Mouse (Mus musculus): ENCODE results near the gene Pam.

Gene Pam

DNA sequence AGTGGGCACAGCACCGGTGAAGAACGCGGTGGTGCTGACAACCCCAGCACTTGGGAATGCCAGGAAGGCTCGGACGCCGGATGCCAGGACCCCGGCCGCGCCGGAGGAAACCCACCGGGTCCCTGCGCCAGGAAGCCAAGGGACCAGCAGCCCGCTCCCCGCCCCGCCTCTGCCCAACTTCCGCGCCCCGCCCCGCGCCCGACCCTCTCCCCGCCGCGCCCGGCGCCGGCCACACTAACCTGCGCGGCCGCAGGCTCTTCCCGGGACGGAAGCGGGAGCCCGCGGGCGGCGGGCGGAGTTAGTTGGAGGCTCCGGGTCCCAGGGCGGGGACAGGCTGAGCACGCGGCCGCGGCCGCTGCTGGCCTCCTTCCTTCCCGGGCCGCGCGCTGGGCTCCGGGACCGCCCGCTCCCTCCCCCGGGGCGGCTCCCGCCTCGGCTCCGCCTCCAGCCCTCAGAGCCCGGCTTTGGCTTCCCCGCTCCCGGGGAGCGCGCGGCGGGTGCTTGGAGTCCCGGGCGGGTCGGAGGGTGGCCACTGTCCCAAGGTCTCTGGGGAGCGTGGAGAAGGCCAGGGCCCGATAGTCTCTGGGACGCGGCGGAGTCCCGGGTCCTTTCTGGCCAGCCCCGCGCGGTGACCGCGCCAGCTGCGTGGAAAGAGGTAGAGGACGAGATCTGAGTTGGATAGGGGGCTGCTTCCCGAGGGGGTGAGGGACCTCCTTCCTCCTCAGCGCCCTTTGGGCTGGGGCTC is at the start of gene Pam:
Pam (minus strand) TSS at position 401 of the 745 bp plus-strand sequence.
- peak; percentile 53 for DNase-seq (ENCODE audit: low spot score)

DNA sequence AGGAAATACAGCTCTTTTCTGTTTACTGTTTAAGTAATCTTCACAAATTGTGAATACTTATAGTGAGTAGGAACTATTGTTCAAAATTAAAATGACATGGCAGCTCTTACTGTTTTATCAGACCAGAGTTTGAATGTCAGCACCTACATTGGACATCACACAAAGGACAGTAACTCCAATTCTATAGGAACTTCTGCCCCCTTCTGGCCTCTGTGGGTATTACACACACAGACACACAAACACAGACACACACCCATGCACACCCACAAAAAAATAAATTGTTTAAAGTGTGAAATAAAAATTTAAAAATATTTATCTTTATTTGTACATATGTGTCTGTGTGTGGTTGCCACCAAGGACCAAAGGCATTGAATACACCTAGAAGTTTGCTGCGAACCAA is 49.4 kb upstream of the Pam start:
- peak; percentile 3 for DNase-seq (ENCODE audit: low spot score)

DNA sequence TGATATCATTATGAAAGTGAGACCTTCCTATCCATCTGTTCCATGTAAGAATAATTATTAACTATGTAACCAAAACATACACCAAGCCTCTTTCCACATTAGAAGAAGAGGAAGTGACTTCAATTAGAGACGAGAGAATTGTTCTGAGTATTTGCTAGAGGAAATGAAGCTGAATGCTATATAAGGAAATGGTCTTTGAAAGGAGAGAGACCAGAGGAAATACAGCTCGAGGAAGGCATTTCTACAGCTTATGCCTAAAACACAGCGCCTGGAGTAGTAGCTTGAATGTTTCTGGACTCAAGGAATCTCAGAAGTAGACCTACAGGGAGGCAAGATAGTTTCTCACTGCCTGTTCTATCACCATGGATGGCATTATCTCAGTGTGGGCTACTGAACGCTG is 35.8 kb upstream of the Pam start:
- DNase-seq (ENCODE audit: low spot score), result no peak

GRCm38 (mm10) chr1:98129561-98130347 is 34.3 kb upstream of the Pam start:
- no peak for DNase-seq (ENCODE audit: low spot score)

DNA sequence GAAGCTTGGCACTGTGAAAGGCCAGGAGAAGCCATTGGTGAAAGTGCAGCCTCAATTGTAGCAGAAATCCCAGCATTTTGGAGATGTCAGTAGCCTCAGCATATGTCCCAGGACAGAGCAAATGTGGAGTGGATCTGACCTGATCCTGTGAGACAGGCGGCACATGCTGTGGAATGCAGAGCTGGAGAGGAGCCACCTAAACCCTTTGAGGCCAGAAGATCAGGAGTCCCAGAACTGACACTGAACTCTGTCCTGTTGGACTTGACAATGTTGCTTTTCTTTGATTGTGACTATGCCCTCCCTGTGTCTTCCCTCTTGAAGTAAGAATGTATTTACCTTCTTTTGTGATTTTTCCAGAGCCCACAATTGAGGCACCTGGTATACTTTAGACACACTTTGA is 33.7 kb upstream of the Pam start:
- DNase-seq (ENCODE audit: low spot score), result no peak

- DNase-seq (ENCODE audit: low spot score), result no peak
Measured at GRCm38 (mm10) chr1:98128338-98129096, 33.1 kb upstream of the Pam start.

DNA sequence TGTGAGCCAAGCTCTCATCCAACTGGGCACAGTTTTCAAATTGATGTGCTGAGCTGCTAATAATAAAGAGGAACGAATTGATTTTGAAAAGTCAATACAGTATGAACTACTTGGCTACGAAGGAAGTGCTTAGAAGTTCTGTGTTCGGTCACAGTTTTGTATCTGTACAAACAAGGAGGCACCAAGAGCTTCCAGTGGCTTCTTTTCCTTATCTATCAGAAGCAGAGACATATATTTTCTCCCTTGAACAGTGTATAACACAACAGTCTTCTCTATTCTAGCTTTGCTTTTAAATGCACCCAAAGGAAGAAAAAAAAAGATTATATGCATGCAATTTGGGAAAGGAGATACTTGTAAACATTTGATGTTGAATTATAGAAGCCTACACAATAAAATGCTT is 30.8 kb upstream of the Pam start:
- DNase-seq (ENCODE audit: low spot score), result peak; percentile 7

DNA sequence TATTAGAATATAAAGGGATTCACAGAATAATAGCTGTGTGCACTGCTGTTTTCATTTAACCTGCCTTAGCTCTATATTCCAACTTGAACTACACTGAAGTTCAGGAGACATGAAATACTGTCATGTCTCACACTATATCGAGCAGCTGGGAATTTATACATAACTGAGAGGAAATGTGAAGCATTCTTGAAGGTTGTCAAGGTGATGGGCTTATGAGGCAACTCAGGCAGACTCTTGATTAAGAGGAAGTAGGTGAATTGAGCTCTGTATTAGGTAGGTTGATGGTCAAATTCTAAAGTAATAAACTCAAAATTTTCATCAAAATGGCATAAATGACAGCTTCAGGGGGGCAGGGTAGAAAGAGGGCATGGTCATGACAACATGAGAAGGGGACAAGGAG is 29.3 kb upstream of the Pam start:
- DNase-seq (ENCODE audit: low spot score), result no peak

GRCm38 (mm10) chr1:98119595-98119994 is 24.1 kb upstream of the Pam start:
- no peak for DNase-seq (ENCODE audit: low spot score)

- no peak for DNase-seq (ENCODE audit: low spot score)
Measured at GRCm38 (mm10) chr1:98107599-98107998, 12.2 kb upstream of the Pam start.

- DNase-seq (ENCODE audit: low spot score), result no peak
Measured at GRCm38 (mm10) chr1:98099441-98099840, 4.0 kb upstream of the Pam start.

DNA sequence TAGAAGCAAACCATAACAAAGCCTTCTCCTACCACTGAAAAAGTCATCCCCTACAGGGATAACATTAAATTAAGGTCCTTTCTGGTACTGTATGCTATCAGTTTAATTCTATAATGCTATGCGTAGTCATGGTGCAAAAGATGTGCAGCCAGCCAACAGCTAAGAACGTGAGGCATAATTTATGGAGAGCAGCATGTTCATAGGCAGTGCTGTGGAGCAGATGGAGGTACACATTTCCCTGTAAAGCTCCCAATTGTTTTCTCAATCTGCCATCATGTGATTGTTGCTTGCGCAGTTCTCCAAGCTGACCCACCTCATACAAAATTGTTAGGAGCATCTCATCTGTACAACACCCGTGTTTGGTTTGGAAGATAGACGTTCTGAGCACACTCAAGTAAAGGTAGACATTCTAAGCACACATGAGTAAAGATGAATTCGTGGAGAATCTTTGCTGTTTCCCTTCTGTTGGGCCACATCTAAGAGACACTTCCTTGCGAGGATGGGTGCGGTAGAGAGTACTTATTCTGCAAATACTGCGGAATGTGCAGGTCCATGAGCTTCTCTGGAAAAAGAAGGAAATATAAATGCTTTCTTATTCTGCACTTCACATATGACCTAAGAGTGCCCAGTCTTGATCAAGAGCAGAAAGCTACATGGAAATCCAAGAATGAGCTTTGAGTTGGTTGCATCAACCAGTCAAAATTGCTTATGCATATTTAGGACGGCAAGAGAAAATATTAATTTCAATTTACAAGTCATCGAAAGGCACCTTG is 2.7 kb upstream of the Pam start:
- DNase-seq (ENCODE audit: low spot score), result no peak

- DNase-seq (ENCODE audit: low spot score), result no peak
Measured at GRCm38 (mm10) chr1:98096396-98096935, 1.0 kb upstream of the Pam start.

DNA sequence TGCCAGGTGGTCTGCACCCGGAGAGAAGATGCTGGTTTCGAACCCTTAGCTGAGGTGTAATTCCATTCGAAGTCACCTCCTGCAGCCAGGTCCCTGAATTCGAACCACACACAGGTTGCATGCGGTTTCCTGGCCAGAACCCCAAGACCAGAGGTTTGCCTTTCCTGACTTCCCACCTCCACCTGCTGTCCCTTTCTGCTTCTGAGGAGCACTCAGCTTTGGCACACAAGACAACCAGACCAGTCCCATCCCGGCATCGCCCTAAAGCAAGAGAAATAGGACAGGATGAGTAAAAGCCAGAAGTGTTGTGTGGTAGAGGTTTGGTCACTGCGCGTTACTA is 515 bp upstream of the Pam start:
- no peak for DNase-seq (ENCODE audit: low spot score)

DNA sequence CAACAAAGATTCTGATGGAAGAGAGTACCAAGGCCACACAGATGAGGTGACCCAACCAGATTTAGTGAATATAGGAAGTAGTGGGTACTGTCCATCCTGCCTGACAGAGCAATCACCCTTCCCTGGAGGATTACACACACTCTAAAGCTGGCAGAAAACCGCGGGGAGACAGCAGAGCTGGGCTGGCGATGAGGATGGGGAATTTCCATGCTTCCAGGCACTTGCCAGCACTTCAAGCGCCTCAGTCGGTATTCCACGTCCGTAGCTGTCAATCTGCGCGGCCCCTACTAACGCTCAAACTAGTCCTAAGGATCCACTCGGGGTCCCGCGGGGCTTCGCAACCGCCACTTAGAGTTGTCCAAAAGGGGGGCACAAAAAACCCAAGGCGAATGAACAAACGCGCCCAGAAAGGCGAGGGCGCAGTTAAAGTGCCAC is 618 bp downstream of the Pam start:
- DNase-seq (ENCODE audit: low spot score), result no peak

DNA sequence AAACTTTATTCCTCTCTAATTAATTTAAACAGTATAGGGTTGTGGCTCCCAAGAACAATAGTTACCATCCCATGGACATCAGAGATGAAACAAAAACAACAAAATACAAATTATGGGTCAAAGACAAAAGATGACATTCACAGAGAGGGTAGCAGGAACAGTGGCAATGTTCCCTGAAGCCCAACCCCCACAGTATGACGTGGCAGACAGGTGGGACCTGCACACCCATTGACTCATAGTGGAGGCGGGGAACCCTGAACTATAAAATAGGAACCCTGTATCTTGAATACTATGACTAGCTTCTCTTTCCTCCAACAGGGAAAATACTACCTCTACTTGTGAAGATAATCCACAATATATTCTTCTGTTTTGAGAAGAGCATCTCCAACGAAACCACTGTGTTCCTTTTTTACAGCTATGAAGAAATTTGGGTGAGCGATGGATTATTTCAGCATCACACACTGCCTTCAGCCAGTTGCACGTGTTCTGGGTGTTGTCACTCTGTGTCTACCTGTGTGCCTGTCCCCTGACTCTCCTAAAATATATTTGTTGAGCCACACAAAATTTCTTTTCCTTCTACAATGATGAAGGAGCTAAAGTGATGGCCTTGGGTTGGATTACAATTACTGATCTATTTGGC is 6.0 kb downstream of the Pam start:
- DNase-seq (ENCODE audit: low spot score), result no peak

DNA sequence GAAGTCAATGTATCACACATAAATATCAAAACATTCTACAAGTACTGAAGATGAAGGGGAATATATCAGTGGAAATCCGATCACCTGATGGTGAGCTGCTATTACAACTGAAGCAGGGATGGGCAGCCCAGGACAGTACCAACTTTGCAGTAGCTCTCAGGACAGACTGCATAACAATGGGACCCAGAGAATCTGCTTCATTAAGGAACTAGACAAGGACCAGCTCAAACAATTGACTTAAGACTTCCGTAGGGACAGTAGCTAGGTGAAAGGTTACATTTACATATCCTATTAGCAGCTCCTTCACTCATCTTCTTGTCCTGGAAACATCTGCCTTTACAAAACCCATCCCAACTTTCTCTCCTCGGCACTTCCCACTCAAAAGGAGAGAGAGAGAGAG is 9.0 kb downstream of the Pam start:
- no peak for DNase-seq (ENCODE audit: low spot score)

- DNase-seq (ENCODE audit: low spot score), result no peak
Measured at GRCm38 (mm10) chr1:98084596-98085274, 10.7 kb downstream of the Pam start.

- DNase-seq (ENCODE audit: low spot score), result no peak
Measured at GRCm38 (mm10) chr1:98083508-98083907, 11.9 kb downstream of the Pam start.

DNA sequence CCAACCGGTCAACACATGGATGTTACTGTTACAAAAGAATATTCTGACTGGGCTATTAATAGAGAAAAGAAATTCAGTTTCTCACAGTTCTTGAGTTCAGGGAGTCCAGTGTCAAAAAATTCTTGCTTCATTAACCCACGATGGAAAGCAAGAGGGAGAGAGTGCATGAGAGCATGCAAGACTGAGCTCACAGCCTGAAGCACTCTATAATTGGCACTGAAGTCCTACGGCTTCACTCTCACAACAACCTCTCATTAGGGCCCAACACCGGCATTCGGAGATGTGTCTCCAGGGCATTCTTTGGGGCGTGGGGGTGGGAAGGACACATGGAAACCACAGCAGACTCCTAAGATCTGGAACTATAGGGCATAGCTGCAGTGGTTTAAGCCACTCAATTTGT is 12.5 kb downstream of the Pam start:
- no peak for DNase-seq (ENCODE audit: low spot score)

- no peak for DNase-seq (ENCODE audit: low spot score)
Measured at GRCm38 (mm10) chr1:98080431-98080830, 15.0 kb downstream of the Pam start.

Measured in c-Kit-positive CD71-positive TER-119-positive erythroid progenitor cells, embryonic 14.5 days (primary cell).